Mouse (Mus musculus): ENCODE results near the gene Tmem33. TPM values are rescaled to one million over a fixed set of nuclear protein-coding genes. Genes with fewer than 3 reads are reported as not detected.

Tmem33 gene
- polyA plus RNA-seq, 1 experiment = 95.6 TPM

DNA sequence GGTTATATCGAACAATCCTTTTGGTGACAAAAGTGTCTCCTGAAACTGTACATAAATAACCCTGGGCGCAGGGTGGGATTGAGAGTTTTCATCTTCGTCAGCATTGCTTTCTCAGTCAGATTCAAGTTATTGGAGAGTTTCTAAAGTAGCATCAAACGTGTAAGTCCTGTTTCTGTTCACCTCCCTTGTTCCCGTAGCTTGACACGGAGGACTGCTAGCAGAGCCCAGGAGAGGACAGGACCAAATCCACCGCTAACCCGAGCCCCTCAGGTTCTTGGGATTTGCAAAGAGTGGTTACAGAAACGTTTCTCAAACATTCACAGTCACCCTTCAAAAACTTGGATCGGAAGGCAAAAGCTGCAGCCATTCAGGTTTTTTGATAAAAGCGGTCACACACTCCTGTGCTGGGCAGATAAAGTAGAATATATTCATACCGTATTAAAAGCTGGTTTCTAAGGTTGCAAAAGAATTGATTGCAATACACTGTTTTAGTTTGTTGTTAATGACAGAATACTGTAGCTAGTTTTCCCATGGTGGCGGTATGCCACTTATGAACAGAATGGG, 47.4 kb downstream of the Tmem33 start:
- Histone ChIP-seq H3K27ac (ENCODE audit: insufficient read depth, low read depth, low read length) (no peak overlapping the region), H3K4me1 (ENCODE audit: control insufficient read depth, insufficient read depth, low read length) (peaks cover 3% of the 10 kb centered on the region), H3K4me3 (ENCODE audit: insufficient read depth, low read length) (peak overlapping the region; percentile 76)
- TF ChIP-seq POLR2A (IDR thresholded peaks at IDR 0.05; ENCODE audit: borderline replicate concordance, low read depth, low read length) (no peak), CTCF (IDR thresholded peaks at IDR 0.05; ENCODE audit: low read depth, low read length) (no peak)

DNA sequence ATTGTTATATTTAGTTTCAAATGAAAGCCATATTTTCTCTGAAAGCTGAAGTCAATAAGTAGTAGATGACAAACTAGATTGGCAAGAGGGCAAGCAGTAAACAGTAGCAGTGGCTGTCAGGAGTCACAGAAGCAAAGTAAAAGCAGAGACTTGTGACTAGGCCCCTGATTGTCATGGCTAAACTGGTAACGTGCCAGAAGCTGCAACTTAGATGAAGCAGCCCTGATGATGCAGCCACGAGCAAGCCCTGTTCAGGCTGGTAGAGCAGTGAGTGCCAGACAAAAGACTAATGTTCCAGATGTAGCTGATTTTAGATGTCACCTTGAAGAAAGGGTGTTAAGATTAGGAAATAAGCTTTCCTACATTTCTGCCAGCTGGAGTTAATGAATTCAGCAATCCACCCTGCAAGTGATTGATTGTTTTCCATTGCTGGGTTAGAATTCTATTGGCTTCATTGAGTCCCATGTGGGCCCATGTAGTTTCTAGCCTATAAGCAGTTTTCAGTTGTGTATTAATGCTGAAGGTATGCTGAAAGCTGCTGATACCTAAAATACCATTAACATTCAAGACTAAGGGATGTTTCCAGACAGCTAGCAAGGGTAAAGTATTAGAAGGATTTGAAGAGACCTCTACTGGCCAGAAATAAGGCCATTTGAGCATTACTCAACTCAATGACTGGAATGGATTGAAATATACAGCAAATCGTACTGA, 51.6 kb downstream of the Tmem33 start:
- Histone ChIP-seq H3K4me1 (ENCODE audit: control insufficient read depth, insufficient read depth, low read length) (no peaks in the 10 kb centered on the region; the same call in none of the 2 replicates), H3K27ac (ENCODE audit: insufficient read depth, low read depth, low read length) (no peak overlapping the region), H3K4me3 (ENCODE audit: insufficient read depth, low read length) (no peak overlapping the region)
- TF ChIP-seq POLR2A (IDR thresholded peaks at IDR 0.05; ENCODE audit: borderline replicate concordance, low read depth, low read length) = no peak
- TF ChIP-seq CTCF (IDR thresholded peaks at IDR 0.05; ENCODE audit: low read depth, low read length) = no peak

DNA sequence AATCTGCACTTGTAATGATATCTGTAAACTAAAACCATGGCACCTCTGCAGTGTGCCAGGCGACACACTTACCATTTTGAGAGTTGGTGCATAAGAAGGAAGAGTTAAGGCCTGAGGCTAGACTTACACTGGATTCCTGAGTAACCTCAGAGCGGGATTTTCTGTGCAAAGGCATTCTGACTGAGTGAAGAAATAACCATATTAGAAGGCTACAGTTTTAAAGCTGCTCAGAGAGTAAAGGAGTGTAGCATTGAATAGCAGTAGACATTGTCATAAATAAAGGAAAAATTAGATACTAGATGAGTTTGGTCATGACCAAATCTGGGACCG, 52.1 kb downstream of the Tmem33 start:
- H3K4me3 ChIP-seq (ENCODE audit: insufficient read depth, low read length) = no peak overlapping the region
- H3K27ac ChIP-seq (ENCODE audit: insufficient read depth, low read depth, low read length) = no peak overlapping the region
- TF ChIP-seq CTCF (IDR thresholded peaks at IDR 0.05; ENCODE audit: low read depth, low read length) (no peak), POLR2A (IDR thresholded peaks at IDR 0.05; ENCODE audit: borderline replicate concordance, low read depth, low read length) (no peak)
- no peaks in the 10 kb centered on the region; the same call in none of the 2 replicates for H3K4me1 ChIP-seq (ENCODE audit: control insufficient read depth, insufficient read depth, low read length)

DNA sequence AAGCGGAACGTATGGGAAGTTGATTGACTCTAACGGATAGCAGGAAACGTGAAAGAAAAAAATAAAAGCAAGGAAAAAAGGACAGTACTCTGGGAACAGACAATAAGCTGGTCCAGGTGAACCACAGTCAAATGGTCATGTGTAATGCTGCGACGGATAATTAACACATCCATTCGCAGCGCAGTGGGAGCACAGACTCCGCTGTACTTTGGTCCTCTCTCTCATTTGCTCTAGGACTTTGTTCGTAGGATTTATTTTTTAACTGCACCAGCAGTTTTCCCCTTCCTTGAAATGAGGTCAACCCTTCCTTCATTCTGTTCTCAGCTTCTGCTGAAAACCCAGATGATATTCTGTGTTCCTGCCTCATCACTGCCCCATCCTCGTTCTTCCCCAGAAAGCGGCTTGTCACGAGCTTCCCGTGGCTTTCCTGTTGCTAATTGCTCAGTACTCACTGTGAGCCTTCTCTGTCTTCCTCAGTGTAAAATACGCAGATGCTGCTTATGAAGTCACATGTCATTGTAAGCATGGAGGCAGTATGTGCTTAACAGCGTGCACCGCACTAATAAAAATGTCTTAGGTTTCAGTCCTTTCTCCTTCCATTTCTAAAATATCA, 61.4 kb downstream of the Tmem33 start:
- Histone ChIP-seq H3K4me1 (ENCODE audit: control insufficient read depth, insufficient read depth, low read length) (0 out of 2 replicates have a peak, but pooled peaks cover 3% of the 10 kb centered on the region), H3K4me3 (ENCODE audit: insufficient read depth, low read length) (no peak overlapping the region), H3K27ac (ENCODE audit: insufficient read depth, low read depth, low read length) (no peak overlapping the region)
- TF ChIP-seq POLR2A (IDR thresholded peaks at IDR 0.05; ENCODE audit: borderline replicate concordance, low read depth, low read length) (no peak), CTCF (IDR thresholded peaks at IDR 0.05; ENCODE audit: low read depth, low read length) (no peak)

DNA sequence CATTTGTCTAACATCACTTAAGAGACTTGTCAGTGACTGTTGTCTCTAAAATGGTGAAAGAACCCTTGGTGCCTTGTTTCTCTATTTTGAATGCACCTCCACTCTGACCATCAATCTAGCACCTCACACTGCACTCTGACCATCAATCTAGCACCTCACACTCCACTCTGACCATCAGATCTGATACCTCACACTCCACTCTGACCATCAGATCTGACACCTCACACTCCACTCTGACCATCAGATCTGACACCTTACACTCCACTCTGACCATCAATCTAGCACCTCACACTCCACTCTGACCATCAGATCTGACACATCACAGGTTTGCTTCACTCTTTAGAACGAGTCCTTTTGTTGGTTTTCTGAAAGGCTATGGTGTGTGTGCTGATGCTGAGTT, 63.7 kb downstream of the Tmem33 start:
- Histone ChIP-seq H3K4me1 (ENCODE audit: control insufficient read depth, insufficient read depth, low read length) (peaks cover 4% of the 10 kb centered on the region; the same call in 1 of the 2 replicates), H3K4me3 (ENCODE audit: insufficient read depth, low read length) (no peak overlapping the region), H3K27ac (ENCODE audit: insufficient read depth, low read depth, low read length) (no peak overlapping the region)
- TF ChIP-seq POLR2A (IDR thresholded peaks at IDR 0.05; ENCODE audit: borderline replicate concordance, low read depth, low read length) (no peak), CTCF (IDR thresholded peaks at IDR 0.05; ENCODE audit: low read depth, low read length) (no peak)

DNA sequence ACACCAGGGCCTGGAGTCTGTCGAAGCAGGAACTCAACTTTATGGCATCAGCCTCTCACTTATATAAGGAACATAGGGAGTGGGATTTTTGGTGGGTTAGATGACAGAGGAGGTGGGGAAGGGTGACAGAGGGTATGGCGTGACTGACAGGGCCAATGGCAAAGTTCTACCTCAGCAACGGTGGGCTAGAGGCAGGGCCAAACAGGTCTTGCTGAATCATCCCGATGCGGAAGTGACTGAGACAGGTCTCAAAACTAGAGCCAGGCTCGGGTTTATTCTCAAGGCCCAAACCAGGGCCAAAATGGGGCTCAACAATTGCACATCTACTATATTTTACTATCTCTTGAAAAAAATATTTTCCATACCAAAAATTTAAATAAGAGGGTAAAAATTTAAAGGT, 80.4 kb downstream of the Tmem33 start:
- Histone ChIP-seq H3K27ac (ENCODE audit: insufficient read depth, low read depth, low read length) (no peak overlapping the region), H3K4me1 (ENCODE audit: control insufficient read depth, insufficient read depth, low read length) (peaks cover 10% of the 10 kb centered on the region), H3K4me3 (ENCODE audit: insufficient read depth, low read length) (no peak overlapping the region)
- TF ChIP-seq POLR2A (IDR thresholded peaks at IDR 0.05; ENCODE audit: borderline replicate concordance, low read depth, low read length) (no peak), CTCF (IDR thresholded peaks at IDR 0.05; ENCODE audit: low read depth, low read length) (no peak)

Other genes with a start within 250 kb of the Tmem33 start
- not detected in 2 replicates for gene Phox2b, start 161.3 kb upstream of the Tmem33 start, polyA plus RNA-seq (2012; ENCODE audit: insufficient read depth, insufficient read length, missing spikeins)
- gene Slc30a9, start 46.4 kb downstream of the Tmem33 start, polyA plus RNA-seq (2012; ENCODE audit: insufficient read depth, insufficient read length, missing spikeins) = 46.2 and 49.3 TPM in 2 replicates
- gene Bend4, start 167.7 kb downstream of the Tmem33 start, polyA plus RNA-seq (2012; ENCODE audit: insufficient read depth, insufficient read length, missing spikeins) = 7.9 and 9.3 TPM in 2 replicates

Data from bone marrow macrophage, adult 2 months (primary cell).